ENCODE assay signal across 8 mouse cellular contexts in the genomic region with DNA sequence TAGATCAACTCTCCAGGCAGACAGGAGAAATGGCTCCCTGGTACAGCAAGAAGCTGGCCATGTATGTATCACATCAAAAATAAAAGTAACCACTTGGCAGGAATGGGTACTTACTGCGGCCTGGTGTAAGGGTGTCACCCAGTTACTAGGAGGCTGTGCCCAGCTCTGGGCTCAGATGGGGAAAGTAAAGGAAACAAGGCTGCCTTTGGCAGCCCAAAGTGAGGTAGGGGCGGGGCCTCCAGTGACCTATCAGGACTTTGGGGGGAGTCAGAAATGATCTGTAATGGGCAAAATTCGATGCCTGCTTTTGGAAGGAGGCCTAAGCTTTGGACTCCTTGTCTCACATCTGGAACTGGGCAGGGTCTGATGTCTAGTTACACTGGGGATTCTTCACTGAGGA. TPM values are rescaled to one million over a fixed set of nuclear protein-coding genes. Genes with fewer than 3 reads are reported as not detected.
DNase-seq lines count a peak whose midpoint lies in the region; ATAC-seq lines count a peak whose summit lies in the region.

No protein-coding gene starts in this region.

- peaks cover 72% of the 10 kb centered on the region for H3K4me1 ChIP-seq in kidney, embryonic 14.5 days (ENCODE audit: control insufficient read depth, insufficient read depth, low read length)
- H3K4me1 ChIP-seq in embryonic facial prominence, embryonic 12.5 days, result peaks cover 68% of the 10 kb centered on the region
- H3K4me1 ChIP-seq in hindbrain, embryonic 14.5 days (replicated peaks; ENCODE audit: control insufficient read depth, insufficient read depth, low read length), result peaks cover 62% of the 10 kb centered on the region
- peaks cover 71% of the 10 kb centered on the region for H3K4me1 ChIP-seq in midbrain, embryonic 15.5 days

- ATAC-seq in kidney, embryonic 14.5 days (ENCODE audit: low FRiP score, low TSS enrichment), result no peak
- ATAC-seq in embryonic facial prominence, embryonic 12.5 days (ENCODE audit: insufficient number of reproducible peaks, insufficient read depth, low FRiP score, low TSS enrichment), result no peak
- no peak for ATAC-seq in hindbrain, embryonic 14.5 days (ENCODE audit: low FRiP score)
- ATAC-seq in midbrain, embryonic 15.5 days (replicated peaks), result no peak

- H3K4me3 ChIP-seq in kidney, embryonic 14.5 days (ENCODE audit: low read length), result peak overlapping the region; percentile 98
- peak overlapping the region; percentile 100 for H3K4me3 ChIP-seq in embryonic facial prominence, embryonic 12.5 days
- no peak overlapping the region for H3K4me3 ChIP-seq in hindbrain, embryonic 14.5 days (replicated peaks; ENCODE audit: low read length)
- H3K4me3 ChIP-seq in midbrain, embryonic 15.5 days, result peak overlapping the region; percentile 95

- DNase-seq in kidney, postnatal 10 days, result no peak
- DNase-seq in hindbrain, embryonic 14.5 days (ENCODE audit: low spot score), result no peak
- DNase-seq in layer of hippocampus, adult 9-11 months, result no peak
- no peak for DNase-seq in urinary bladder, postnatal 25 days (ENCODE audit: low spot score)
- DNase-seq in left cerebral cortex, adult 9 months (ENCODE audit: low spot score in 2 of 2), result no peak

- peak overlapping the region; percentile 99; the same call in 1 of the 2 replicates for H3K9ac ChIP-seq in kidney, embryonic 14.5 days (ENCODE audit: low read depth, low read length)
- H3K9ac ChIP-seq in embryonic facial prominence, embryonic 12.5 days, result no peak overlapping the region
- H3K9ac ChIP-seq in hindbrain, embryonic 14.5 days, result peak overlapping the region; percentile 93; the same call in 1 of the 2 replicates
- H3K9ac ChIP-seq in midbrain, embryonic 15.5 days, result no peak overlapping the region

- H3K27ac ChIP-seq in kidney, embryonic 14.5 days (ENCODE audit: low read depth, low read length), result 0 out of 2 replicates have a peak overlapping the region, but pooled peaks have one; percentile 62
- no peak overlapping the region for H3K27ac ChIP-seq in embryonic facial prominence, embryonic 12.5 days
- no peak overlapping the region for H3K27ac ChIP-seq in hindbrain, embryonic 14.5 days
- no peak overlapping the region for H3K27ac ChIP-seq in midbrain, embryonic 15.5 days

- H3K9me3 ChIP-seq in kidney, embryonic 14.5 days (ENCODE audit: control insufficient read depth, low read length), result no peaks in the 10 kb centered on the region
- no peaks in the 10 kb centered on the region for H3K9me3 ChIP-seq in embryonic facial prominence, embryonic 12.5 days
- no peaks in the 10 kb centered on the region for H3K9me3 ChIP-seq in hindbrain, embryonic 14.5 days (ENCODE audit: control insufficient read depth, low read length)
- H3K9me3 ChIP-seq in midbrain, embryonic 15.5 days, result no peaks in the 10 kb centered on the region

- 54% methylated on average over 3 of the region's 3 CpGs for WGBS in kidney, embryonic 14.5 days
- WGBS in embryonic facial prominence, embryonic 12.5 days, result 55% methylated on average over 3 of the region's 3 CpGs
- WGBS in hindbrain, embryonic 14.5 days, result 74% methylated on average over 3 of the region's 3 CpGs
- 75% methylated on average over 3 of the region's 3 CpGs for WGBS in midbrain, embryonic 15.5 days

- H3K27me3 ChIP-seq in kidney, embryonic 14.5 days (ENCODE audit: control insufficient read depth, insufficient read depth, low read length), result no peaks in the 10 kb centered on the region
- H3K27me3 ChIP-seq in embryonic facial prominence, embryonic 12.5 days, result no peaks in the 10 kb centered on the region
- H3K27me3 ChIP-seq in hindbrain, embryonic 14.5 days (ENCODE audit: control insufficient read depth, insufficient read depth, low read length), result no peaks in the 10 kb centered on the region
- no peaks in the 10 kb centered on the region for H3K27me3 ChIP-seq in midbrain, embryonic 15.5 days (replicated peaks)

- H3K36me3 ChIP-seq in kidney, embryonic 14.5 days (ENCODE audit: control insufficient read depth, insufficient read depth, low read length), result peaks cover 8% of the 10 kb centered on the region; the same call in 1 of the 2 replicates
- H3K36me3 ChIP-seq in embryonic facial prominence, embryonic 12.5 days, result 0 out of 2 replicates have a peak, but pooled peaks cover 9% of the 10 kb centered on the region
- H3K36me3 ChIP-seq in hindbrain, embryonic 14.5 days (replicated peaks; ENCODE audit: control insufficient read depth, insufficient read depth), result no peaks in the 10 kb centered on the region
- no peaks in the 10 kb centered on the region for H3K36me3 ChIP-seq in midbrain, embryonic 15.5 days (replicated peaks)

- H3K4me2 ChIP-seq in kidney, embryonic 14.5 days (replicated peaks; ENCODE audit: low read depth, low read length), result peak overlapping the region; percentile 79
- H3K4me2 ChIP-seq in embryonic facial prominence, embryonic 12.5 days (replicated peaks), result peak overlapping the region; percentile 98
- peak overlapping the region; percentile 76 for H3K4me2 ChIP-seq in hindbrain, embryonic 14.5 days (replicated peaks)
- H3K4me2 ChIP-seq in midbrain, embryonic 15.5 days, result peak overlapping the region; percentile 86

RNA-seq across cellular contexts. Expression of a gene that starts 3.2 kb away (rescaled TPM):
- polyA plus RNA-seq in kidney, embryonic 14.5 days (2014; fragmentation: Nextera tagmentation; extraction: Ambion mirVana), result 81.1 and 112 TPM in 2 replicates
- 85.1 and 91.0 TPM in 2 replicates for polyA plus RNA-seq in embryonic facial prominence, embryonic 12.5 days (2016; fragmentation: Nextera tagmentation; extraction: Ambion mirVana)
- 22.9 and 25.0 TPM in 2 replicates for polyA plus RNA-seq in hindbrain, embryonic 14.5 days (2014; fragmentation: Nextera tagmentation; extraction: Ambion mirVana)
- polyA plus RNA-seq in midbrain, embryonic 15.5 days (2015; fragmentation: Nextera tagmentation; extraction: Ambion mirVana), result 16.5 and 18.6 TPM in 2 replicates

RNA-seq across cellular contexts. Expression of a gene that starts 18.8 kb away (rescaled TPM):
- polyA plus RNA-seq in kidney, embryonic 14.5 days (2014; fragmentation: Nextera tagmentation; extraction: Ambion mirVana), result 0.19 and 0.20 TPM in 2 replicates
- polyA plus RNA-seq in embryonic facial prominence, embryonic 12.5 days (2016; fragmentation: Nextera tagmentation; extraction: Ambion mirVana), result 3.3 and 3.9 TPM in 2 replicates
- 0.60 and 2.5 TPM in 2 replicates for polyA plus RNA-seq in hindbrain, embryonic 14.5 days (2014; fragmentation: Nextera tagmentation; extraction: Ambion mirVana)
- polyA plus RNA-seq in midbrain, embryonic 15.5 days (2015; fragmentation: Nextera tagmentation; extraction: Ambion mirVana), result 2.2 and 3.2 TPM in 2 replicates

RNA-seq across cellular contexts. Expression of a gene that starts 48.9 kb away (rescaled TPM):
- 90.5 and 98.2 TPM in 2 replicates for polyA plus RNA-seq in kidney, embryonic 14.5 days (2014; fragmentation: Nextera tagmentation; extraction: Ambion mirVana)
- 76.5 and 84.1 TPM in 2 replicates for polyA plus RNA-seq in embryonic facial prominence, embryonic 12.5 days (2016; fragmentation: Nextera tagmentation; extraction: Ambion mirVana)
- polyA plus RNA-seq in hindbrain, embryonic 14.5 days (2014; fragmentation: Nextera tagmentation; extraction: Ambion mirVana), result 59.1 and 65.0 TPM in 2 replicates
- polyA plus RNA-seq in midbrain, embryonic 15.5 days (2015; fragmentation: Nextera tagmentation; extraction: Ambion mirVana), result 57.3 and 62.7 TPM in 2 replicates

RNA-seq across cellular contexts. Expression of a gene that starts 59.5 kb away (rescaled TPM):
- 69.5 and 78.1 TPM in 2 replicates for polyA plus RNA-seq in kidney, embryonic 14.5 days (2014; fragmentation: Nextera tagmentation; extraction: Ambion mirVana)
- 51.6 and 53.1 TPM in 2 replicates for polyA plus RNA-seq in embryonic facial prominence, embryonic 12.5 days (2016; fragmentation: Nextera tagmentation; extraction: Ambion mirVana)
- polyA plus RNA-seq in hindbrain, embryonic 14.5 days (2014; fragmentation: Nextera tagmentation; extraction: Ambion mirVana), result 19.5 and 22.1 TPM in 2 replicates
- polyA plus RNA-seq in midbrain, embryonic 15.5 days (2015; fragmentation: Nextera tagmentation; extraction: Ambion mirVana), result 20.5 and 21.7 TPM in 2 replicates

RNA-seq across cellular contexts. Expression of a gene that starts 59.6 kb away (rescaled TPM):
- 0.39 and 0.89 TPM in 2 replicates for polyA plus RNA-seq in kidney, embryonic 14.5 days (2014; fragmentation: Nextera tagmentation; extraction: Ambion mirVana)
- polyA plus RNA-seq in embryonic facial prominence, embryonic 12.5 days (2016; fragmentation: Nextera tagmentation; extraction: Ambion mirVana), result 0.45 and 0.61 TPM in 2 replicates
- 0.13 and 0.25 TPM in 2 replicates for polyA plus RNA-seq in hindbrain, embryonic 14.5 days (2014; fragmentation: Nextera tagmentation; extraction: Ambion mirVana)
- polyA plus RNA-seq in midbrain, embryonic 15.5 days (2015; fragmentation: Nextera tagmentation; extraction: Ambion mirVana), result 0.08 and 0.37 TPM in 2 replicates

Comparison
In these comparisons a context has a peak if more than half of its experiments do, and no peak if none do; other contexts are left out.
1. H3K9ac ChIP-seq: peak in kidney, embryonic 14.5 days (single experiment) and hindbrain, embryonic 14.5 days (single experiment); none in embryonic facial prominence, embryonic 12.5 days (single experiment) and midbrain, embryonic 15.5 days (single experiment).
2. Peak in every context shown above with its lines, with median percentiles within 50 percentile points of each other: H3K4me2 ChIP-seq.